Mouse (Mus musculus) natural killer cell, adult 2 months (primary cell): ENCODE measurements around the gene Akna.

Experiments used
- DNase-seq, 2 experiments: peaks; one replicate each; pipeline ENCODE4 v3.0.0; 2022; ENCODE audit warnings: low spot score in 2 of 2

Gene Akna

DNA sequence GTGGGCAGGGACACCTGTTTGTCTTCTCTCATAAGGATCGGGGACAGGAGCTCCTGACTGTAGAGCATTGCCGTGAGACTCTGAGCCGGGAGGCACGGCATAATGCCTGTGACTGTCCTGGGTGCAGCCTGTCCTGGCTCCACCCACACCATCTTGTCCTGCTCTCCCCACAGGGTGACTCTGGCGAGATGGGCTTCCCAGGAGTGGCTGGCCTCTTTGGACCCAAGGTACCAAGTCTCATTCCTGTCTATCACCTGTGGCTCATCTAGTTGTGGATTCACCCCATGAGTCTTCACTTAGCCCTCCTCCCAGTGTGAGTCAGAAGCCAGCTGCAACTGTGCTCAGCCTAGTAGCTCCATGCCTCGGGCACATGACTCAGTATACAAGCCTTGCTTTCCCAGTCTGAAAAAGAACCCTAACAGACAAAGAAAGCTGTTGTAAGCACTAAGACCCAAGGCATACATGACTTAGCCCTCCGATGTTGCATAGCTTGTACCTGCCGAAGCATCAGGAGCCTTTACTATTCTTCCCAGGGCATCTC, 79.8 kb downstream of the Akna start:
- DNase-seq, result no peak

DNA sequence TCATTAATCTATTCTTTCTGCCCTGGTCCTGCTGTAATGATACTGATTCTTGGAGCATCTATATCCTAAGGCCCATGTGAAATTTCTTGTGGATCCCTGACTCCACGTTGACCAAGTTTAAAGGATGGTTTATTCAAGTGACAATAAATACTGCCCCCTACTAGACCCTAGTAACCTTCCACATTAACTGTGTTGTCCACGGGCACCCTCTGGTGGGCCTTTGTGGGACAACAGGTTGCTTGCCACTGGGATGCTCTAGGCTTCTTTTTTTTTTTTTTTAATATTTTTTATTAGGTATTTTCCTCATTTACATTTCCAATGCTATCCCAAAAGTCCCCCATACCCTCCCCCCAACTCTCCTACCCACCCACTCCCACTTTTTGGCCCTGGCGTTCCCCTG, 83.6 kb downstream of the Akna start:
- peak in 1 of 2 experiments; percentile 17 for DNase-seq
